Mouse (Mus musculus): Measurements from ENCODE around the gene Grap. TPM values are rescaled to one million over a fixed set of nuclear protein-coding genes. Genes with fewer than 3 reads are reported as not detected.
"Not testable (repeated sequence)": the region's sequence is repeated elsewhere in the genome, so short reads cannot be mapped to it uniquely, and the experiment has no call there.

Grap gene
- total RNA-seq (2021), result 10 to 100 TPM; 11.5 to 15.0 TPM

DNA sequence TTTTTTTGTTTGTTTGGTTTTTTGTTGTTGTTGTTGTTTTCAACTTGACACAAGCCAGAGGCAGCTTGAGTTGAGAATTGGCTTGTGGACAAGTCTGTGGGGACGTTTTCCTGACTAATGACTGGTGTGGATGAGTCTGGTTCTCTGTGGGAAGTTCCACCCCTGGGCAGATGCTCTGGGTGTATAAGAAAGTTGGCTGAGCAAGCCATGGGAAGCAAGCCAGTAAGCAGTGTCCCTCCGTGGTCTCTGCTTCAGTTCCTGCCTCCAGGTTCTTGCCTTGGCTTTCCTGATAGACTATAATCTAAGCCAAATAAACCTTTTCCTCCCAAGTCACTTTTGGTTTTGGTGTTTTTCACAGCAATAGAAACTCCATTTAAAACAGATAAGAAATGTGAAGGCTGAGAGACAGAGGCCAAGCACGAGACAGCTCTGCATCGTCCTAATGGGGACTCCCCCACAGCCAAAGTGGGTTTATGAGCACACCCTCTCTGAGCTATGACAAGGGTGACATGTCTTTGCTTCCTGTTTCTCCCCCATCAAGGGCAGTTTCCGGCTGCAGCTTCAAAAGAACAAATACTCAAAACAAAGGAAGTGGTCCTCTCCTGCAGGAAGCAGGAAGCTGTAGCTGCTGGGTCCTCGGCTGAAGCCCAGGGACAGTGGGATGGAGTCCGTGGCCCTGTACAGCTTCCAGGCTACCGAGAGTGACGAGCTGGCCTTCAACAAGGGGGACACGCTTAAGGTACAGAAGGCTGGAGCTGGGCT lies at the start of gene Grap:
Grap (plus strand) TSS at position 580 of the 762 bp plus-strand sequence.
- intact Hi-C loops (cut with DNase I), result no loop called here
- DNase-seq, result peak; percentile 47 to 52

DNA sequence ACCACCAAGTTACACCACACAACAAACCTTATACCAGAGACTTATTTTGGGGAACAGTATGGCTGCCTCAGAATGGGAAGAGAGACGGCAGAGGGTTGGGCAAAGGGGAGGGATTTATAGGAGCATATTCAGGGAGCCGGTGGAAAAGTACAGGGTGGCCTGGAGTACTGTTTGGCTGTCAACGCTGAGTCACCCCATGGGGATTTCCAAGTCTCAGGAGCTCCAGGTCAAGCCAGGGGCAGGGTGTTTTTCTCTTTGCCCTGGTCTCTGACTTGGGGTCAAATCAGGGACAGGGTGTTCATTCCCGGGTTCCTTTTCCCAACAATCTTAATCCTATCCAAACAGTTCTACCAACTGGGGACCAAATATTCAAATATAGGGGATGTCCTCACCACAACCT lies 45.0 kb upstream of the Grap start:
- DNase-seq, result no peak
- intact Hi-C loops (cut with DNase I), result no loop called here

DNA sequence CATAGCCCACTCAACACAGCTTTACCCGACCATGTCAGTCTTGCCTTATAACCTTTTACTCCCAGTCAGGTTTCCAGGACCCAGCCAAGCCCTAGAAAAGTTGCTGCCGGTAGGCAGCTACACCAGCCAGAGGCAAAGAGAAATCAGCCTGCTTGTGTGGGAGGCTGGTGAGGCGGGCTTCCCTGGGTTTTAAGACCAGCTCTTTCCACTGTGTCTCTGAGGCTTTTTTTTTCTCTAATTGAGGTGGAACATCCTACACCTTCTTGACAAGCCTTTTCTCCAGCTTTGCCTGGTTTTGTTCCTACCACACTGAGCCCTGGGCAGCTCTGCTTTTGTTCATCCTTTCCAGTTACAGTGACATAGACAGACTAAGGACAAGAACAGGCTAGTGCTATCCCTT lies 41.9 kb upstream of the Grap start:
- DNase-seq, result no peak
- intact Hi-C loops (cut with DNase I), result loop anchor here (10.0 kb wide), 1 partner anchor 46 kb away; no protein-coding TSS in a partner anchor

DNA sequence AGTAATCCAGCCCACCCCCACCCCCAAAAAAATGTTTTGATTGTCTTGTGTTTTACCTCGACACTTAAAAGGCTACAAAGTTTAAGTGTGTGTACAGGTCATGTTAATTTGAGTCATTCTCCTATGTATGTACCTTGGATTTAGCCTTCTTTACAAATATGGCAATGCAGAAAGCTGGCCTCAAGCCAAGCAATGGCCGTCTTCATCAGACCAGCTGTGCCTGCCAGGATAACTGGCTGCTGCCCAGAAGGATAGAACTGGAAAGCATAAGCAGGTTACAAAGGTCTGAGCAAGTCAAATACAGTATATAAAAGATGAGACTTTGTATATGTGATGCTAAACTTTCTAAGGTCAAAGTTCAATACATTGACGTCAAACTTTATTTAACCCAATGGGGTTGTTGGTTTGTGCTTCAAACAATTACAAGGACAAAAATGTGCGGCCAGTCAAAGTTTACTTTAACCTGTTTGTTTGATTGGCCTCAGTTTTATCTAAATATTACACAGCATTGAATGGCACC lies 40.9 kb upstream of the Grap start:
- DNase-seq, result no peak
- intact Hi-C loops (cut with DNase I), result loop anchor here (10.0 kb wide), 1 partner anchor 47 kb away; no protein-coding TSS in a partner anchor

DNA sequence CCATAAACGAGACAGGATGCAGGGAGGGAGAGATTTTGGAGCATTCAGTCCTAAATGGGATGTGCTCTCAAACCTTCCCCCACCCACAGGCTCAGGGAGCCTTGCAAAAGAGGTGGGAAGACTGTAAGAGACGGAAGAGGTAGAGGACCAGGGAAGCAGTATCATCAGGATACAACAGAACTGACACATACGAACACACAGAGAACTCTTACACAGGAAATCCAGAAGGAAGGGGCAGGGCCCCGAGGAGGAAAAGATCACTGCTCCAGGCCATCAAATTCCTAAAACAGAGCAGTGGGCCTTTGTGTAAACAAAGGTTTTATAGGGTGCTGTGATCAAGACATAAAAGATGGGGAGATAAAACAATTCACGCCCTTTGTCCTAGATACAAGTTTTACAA lies 38.7 kb upstream of the Grap start:
- intact Hi-C loops (cut with DNase I), result loop anchor here (10.0 kb wide), 1 partner anchor 50 kb away; no protein-coding TSS in a partner anchor

DNA sequence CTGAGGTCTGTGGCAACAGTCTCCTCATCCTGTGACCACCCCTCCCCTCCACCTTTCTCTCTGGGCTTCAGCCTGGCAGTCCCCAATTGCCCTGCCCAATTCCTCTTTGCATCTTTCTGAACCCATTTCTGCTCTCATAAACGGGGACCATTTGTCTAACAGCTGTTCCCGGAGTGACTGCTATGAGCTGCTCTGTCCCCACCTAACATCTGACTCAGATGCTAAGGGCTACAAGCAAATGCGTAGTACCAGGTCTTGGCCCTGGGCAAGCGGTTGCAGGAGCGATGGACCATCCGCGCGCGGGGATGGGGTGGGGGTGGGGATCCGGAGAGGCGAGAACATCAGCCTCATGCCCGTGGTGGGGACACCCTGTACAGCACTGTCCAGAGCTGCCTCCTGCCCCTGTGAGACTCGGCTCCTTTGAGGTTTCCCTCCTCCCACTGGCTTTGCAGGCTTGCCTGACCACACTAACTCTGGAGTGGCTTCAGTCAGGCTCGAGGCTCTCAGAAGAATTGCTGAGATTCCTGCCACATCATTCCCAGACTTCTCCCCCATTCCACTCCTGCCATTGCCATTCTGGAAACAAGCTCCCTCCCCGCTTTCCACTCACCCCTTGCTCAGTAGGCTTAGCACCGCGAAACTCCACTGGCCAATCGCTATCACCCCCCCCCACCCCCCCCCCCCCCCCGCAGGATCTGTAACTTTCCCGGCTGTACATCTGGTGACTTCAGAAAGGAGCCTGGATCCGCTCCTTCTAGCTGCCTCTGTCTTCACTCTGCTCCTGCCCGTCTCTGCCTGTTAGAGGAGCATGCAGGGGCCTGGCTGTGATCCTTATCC lies 37.2 kb upstream of the Grap start:
- peak in 1 of 2 experiments; percentile 65 for DNase-seq
- intact Hi-C loops (cut with DNase I), result loop anchor here (2.0 to 10.0 kb wide), 2 partner anchors 51 to 205 kb away; no protein-coding TSS in a partner anchor

More for the DNA sequence above, 38.7 kb upstream of the Grap start:
- no peak for DNase-seq

DNA sequence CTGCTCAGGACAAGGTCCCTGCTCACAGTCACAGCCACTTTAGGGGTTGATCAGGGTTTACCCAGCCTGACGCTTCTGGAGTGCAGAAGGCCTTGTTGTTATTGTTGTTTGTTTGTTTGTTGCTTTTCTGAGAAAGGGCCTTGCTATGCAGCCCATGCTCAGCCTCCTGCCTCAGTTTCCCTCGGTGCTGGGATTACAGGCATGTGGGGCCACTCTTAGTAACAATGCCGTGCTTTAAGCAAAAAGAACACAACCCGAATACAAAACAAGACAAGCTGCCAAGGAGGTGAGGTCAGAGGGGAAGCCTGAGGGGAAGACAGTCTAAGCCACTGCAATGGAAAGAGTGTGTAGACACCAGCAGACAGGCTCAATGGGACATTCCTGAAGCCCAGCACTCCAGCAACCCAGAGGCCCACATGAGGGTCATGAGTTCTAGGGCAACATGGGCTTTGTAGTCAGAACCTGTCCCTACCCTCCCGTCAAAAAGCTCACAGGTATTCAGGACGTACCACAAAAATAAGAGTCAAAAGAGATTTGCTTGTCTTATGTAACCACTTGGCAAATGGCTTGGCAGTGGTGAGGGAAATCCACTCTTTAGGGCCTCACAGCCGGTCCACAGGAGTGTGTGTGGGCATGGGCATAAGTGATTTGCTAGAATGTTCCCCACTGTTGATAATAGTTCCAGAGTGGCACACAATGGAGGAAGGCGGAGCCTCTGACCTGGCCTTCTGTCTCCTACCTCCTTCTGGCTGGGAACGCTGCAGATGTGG lies 36.4 kb upstream of the Grap start:
- intact Hi-C loops (cut with DNase I), result loop anchor here (2.0 to 10.0 kb wide), 2 partner anchors 52 to 206 kb away; no protein-coding TSS in a partner anchor

DNA sequence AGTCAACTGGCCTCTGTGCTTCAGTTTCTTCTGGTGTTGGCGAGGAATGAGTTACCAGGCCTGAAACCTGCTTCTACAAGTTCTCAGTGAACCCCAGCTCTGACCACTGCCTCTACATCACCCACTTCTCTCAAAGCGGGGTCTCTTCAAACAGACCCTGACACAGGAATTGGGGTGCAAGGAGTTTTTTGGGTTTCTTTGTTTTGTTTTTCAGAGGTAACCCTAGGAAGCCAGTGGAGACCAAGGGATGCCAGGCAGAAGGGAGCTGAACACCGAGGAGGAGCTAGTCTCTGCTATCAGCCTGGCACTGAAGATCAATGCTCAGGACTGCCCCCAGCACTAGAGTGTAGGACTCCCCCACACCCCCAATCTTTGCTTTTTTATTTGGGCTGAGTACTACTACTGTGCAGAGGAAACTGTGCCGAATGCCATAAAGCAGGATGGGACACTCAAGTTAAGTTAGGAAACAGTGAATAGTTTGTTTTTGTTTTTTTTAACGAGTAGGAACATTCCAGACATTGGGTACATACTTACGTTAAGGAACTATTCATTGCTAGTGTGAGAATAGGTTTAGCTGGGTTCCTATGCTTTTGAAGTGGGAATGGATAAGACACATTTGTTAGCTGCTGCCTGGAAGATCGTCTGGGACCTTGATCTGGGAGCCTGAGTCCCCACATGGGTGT lies 35.6 kb upstream of the Grap start:
- intact Hi-C loops (cut with DNase I), result loop anchor here (2.0 to 10.0 kb wide), 2 partner anchors 53 to 207 kb away; no protein-coding TSS in a partner anchor

More for the DNA sequence above, 36.4 kb upstream of the Grap start:
- DNase-seq, result peak in 1 of 2 experiments; percentile 40

DNA sequence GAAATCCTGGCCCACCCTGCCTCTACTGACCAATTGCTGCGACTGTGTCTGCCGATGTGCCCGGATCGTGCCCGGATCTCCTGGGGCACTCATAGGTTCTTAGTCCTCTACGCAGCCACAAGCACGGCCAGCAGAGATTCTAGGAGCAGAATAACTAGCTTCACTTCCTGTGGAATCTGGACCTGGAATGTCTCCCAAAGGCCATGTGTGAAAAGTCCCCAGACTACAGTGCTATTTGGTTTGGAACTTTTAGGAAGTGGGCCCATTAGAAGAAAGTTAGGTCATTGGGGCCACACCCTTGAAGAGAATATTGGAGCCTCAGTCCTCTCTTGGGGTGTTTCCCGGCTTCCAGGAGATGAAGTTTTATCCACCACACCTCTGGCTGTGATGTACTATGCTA lies 34.9 kb upstream of the Grap start:
- intact Hi-C loops (cut with DNase I), result loop anchor here (1.0 to 10.0 kb wide), 3 partner anchors 39 to 85 kb away; partner anchors contain the start of gene Epn2
- peak; percentile 52 to 53 for DNase-seq

More for the DNA sequence above, 35.6 kb upstream of the Grap start:
- no peak for DNase-seq

DNA sequence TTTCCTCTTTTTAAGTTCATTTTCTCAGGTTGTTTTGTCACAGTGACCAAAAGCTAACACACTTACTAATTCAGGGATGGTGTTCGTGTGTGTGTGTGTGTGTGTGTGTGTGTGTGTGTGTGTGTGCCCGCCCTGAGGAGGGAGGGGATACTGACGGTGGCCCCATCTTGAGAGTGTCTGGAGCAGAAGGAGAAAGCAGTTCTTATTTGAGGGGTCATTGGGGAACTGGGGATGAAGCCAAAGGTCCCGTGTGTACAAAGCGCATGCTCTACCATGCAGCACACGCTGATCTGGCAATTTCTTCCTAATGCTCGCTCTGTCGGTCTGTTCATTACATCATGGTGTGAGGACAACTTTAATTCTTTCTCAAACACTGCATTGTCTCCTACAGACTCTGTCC lies 34.5 kb upstream of the Grap start:
- peak in 1 of 2 experiments; percentile 33 for DNase-seq
- intact Hi-C loops (cut with DNase I), result loop anchor here (1.0 to 10.0 kb wide), 3 partner anchors 39 to 86 kb away; partner anchors contain the start of gene Epn2

DNA sequence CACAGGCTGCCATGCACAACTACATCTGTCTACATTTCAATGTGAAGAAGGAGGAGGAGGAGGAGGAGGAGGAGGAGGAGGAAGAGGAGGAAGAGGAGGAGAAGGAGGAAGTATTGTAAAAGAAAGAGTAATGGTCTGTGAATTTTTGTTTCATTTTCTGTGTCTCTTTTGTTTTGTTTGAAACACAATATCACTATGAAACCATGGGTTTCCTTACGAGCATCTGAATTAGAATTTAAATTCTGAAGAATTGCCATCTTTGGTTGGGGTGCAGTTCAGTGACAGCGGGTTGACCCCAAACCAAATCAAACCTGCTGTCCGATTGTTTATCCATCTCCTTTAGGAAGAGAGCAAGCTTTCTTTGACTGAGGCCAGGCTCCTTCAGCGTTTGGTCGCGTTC lies 33.7 kb upstream of the Grap start:
- DNase-seq, result no peak
- intact Hi-C loops (cut with DNase I), result loop anchor here (2.0 to 10.0 kb wide), 2 partner anchors 55 to 87 kb away; no protein-coding TSS in a partner anchor

DNA sequence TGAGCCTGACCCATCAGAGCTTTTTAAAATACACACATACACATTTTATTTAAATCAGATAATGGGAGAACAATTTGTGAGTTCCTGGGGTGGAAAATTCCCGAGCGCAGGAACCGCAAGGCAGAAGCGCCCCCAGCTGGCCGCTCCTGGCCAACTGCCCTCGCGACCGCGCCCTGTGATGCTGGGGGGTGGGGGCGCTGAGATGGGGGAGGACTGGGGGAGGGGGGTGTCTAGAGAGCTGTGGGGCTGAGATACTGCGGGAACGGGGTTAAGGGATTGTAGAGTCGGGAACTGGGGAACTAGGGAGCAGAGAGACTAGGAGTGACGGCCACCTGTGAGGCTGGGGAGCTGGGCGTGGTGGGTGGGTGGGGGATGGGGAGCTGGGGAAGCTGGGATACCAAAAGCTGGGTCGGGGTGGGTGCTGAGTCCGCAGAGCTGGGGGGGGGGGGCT lies 33.2 kb upstream of the Grap start:
- intact Hi-C loops (cut with DNase I), result loop anchor here (1.0 to 10.0 kb wide), 4 partner anchors 55 to 115 kb away; partner anchors contain the start of gene B9d1

DNA sequence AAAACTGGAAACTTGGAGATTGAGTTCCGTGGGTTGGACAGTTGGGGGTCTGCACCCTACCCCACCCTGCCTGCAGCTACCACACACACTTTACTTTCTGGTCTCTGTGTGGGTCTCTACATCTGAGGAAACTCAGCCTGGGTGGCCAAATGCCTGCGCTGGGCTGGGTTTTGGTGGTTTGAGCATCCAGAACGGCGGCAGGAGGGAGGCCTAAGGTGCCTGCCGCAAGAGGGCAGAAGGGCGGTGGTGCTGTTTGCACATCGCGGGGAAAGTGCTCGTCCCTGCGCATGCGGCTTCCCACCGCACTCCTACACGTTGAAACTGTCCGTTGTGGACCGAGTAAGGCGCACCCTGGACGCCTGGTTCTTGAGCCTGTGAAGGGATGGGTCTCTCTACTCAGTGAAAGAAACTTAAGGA lies 32.8 kb upstream of the Grap start:
- DNase-seq, result peak; percentile 89 to 94
- intact Hi-C loops (cut with DNase I), result loop anchor here (1.0 to 2.0 kb wide), 2 partner anchors 94 to 115 kb away; partner anchors contain the start of gene B9d1

More for the DNA sequence above, 33.2 kb upstream of the Grap start:
- DNase-seq, result peak; percentile 85 to 86

DNA sequence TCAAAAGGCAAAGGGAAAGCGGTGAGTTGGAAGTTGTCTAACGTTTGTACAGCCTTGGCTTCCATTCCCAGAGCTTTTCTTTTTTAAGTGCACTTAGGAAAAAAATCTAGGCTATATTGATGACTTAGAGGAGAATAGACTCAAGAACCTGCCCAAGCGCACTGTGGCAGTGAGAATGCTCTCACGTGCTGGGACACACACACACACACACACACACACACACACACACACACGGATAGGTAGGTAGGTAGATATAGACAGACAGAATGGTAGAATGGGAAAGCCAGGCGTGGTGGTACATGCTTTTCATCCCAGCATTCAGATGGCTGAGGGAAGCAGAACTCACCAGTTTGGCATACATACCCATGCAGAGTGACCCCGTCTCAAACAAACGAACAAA lies 32.3 kb upstream of the Grap start:
- no peak for DNase-seq
- intact Hi-C loops (cut with DNase I), result loop anchor here (1.0 to 2.0 kb wide), 2 partner anchors 94 to 116 kb away; partner anchors contain the start of gene B9d1

DNA sequence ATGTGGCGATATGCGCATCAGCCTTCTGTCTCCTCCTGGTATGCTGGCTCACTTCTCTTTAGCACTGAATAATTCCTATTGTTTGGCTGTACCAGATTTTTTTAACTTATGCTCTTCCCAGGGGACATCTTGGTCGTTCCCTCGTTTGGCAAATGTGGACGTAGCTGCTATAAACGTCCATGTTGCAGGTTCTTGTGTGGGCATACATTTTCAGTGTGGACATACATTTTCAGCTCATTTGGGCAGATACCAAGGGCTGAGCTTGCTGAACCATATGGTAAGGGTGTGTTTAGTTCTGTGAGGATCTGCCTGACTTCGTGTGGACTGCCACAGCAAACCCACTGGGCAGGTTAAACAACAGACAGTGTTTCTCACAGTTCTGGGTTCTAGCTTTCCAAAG lies 27.9 kb upstream of the Grap start:
- no peak for DNase-seq
- intact Hi-C loops (cut with DNase I), result loop anchor here (5.0 kb wide), 1 partner anchor 438 kb away; no protein-coding TSS in a partner anchor

DNA sequence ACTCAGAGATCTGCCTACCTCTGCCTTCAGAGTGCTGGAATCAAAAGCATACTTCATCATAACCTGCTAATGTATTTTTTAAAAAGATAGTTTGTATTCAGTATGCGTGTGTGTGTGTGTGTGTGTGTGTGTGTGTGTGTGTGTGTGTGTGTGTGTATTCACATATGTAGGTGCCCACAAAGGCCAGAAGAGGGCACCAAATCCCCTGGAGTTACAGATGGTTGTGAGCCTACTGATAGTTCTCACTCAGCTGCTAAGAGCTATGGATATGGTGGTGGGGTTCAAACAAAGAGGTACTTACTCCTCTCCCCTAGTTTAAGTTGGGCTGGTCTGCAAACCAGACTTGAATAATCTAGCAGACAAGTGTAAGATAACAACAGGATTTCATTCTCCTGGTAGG lies 26.6 kb upstream of the Grap start:
- intact Hi-C loops (cut with DNase I), result loop anchor here (5.0 kb wide), 1 partner anchor 439 kb away; no protein-coding TSS in a partner anchor

DNA sequence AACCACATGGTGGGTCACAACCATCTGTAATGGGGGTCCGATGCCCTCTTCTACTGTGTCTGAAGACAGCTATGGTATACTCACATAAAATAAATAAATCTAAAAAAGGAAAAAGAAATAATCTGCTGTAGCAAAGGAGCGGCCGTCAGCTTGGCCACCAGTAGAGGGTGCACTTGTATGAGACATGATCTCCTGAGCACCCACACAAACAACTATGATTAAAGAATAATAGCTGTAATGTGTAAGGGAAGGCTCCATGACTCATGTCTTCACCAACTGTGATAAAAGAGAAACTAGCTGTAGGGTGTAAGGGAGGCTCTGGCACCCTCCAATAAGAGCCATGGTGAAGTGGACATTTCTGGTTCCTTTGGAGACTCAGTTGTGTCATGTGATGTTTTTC lies 23.4 kb upstream of the Grap start:
- intact Hi-C loops (cut with DNase I), result loop anchor here (2.0 to 5.0 kb wide), 2 partner anchors 85 to 442 kb away; no protein-coding TSS in a partner anchor
- DNase-seq, result no peak

More for the DNA sequence above, 26.6 kb upstream of the Grap start:
- no peak for DNase-seq

DNA sequence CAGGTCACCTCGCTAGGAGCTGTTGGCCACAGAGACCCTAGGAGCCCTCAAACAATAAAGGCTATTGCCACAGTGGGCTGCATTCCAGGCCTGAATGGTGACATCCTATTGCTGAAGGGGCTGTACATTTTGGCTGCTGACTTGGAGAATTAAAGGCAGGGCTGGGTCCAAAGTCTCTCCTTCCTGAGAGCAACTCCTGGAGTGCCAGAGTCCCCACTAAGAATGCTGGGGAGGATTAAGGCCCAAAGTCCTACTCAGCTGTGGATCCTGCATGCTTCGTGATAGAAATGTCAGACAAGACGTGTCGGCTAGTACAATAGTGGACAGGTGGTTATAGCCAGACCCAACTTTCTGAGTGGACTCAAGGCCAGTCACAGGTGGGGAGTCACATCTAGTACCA lies 16.8 kb upstream of the Grap start:
- not testable (repeated sequence) for DNase-seq
- intact Hi-C loops (cut with DNase I), result loop anchor here (5.0 kb wide), 1 partner anchor 41 kb away; no protein-coding TSS in a partner anchor

Measured in heart, postnatal 36 days (tissue).